Mouse (Mus musculus): ENCODE results near the gene 1700010I14Rik. TPM values are rescaled to one million over a fixed set of nuclear protein-coding genes. Genes with fewer than 3 reads are reported as not detected.

1700010I14Rik gene
- polyA plus RNA-seq, 1 experiment from 2014 or later = 2.1 TPM

DNA sequence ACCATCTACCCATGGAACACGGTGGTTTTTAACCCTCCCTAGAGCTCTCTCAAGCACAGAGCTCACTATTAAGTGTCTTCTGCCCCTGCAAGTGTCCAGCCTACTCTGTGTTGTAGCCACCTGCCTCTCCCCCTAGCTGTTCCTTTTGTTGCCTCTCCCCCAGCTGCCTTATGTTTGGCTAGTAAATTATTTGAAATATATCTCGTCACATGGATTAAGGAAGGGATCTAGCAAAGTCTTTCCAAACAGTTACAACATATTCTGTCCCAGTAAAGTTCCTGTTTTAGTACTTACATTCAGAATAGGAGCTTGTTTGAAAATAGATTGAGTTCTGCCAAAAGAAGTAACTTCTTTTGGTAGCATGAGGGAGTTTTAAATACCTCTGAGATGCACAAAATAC, 10.9 kb upstream of the 1700010I14Rik start:
- H3K9me3 ChIP-seq = no peaks in the 10 kb centered on the region
- no peaks in the 10 kb centered on the region for H3K36me3 ChIP-seq
- WGBS = 71% methylated on average over 2 of the region's 2 CpGs
- H3K4me1 ChIP-seq = no peaks in the 10 kb centered on the region
- no peak overlapping the region for H3K27ac ChIP-seq
- H3K4me3 ChIP-seq = no peak overlapping the region
- peaks cover 9% of the 10 kb centered on the region; the same call in 1 of the 2 replicates for H3K27me3 ChIP-seq (ENCODE audit: insufficient read depth, poor library complexity, severe bottlenecking)
- DNase-seq (ENCODE audit: low spot score) = no peak

DNA sequence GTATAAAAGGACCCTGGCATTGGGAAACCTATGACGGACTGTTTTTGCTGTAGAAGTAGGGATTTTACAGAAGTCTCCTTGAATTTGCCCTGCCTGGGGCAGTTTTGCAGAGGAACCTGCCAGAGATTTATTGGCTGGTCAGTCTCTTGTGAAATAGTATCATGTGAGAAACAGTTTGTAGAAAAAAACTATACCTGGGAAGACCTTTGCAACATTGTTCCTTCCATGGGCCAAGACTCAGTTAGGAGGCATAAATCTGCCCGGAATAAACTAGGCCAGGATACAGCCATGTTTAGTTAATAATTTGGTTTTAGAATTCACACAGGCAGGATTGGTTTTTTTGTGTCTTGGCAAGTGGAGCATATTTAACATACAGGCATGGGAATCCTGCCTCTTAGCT, 4.6 kb upstream of the 1700010I14Rik start:
- peaks cover 6% of the 10 kb centered on the region; the same call in 1 of the 2 replicates for H3K27me3 ChIP-seq (ENCODE audit: insufficient read depth, poor library complexity, severe bottlenecking)
- no peaks in the 10 kb centered on the region for H3K4me1 ChIP-seq
- H3K36me3 ChIP-seq = no peaks in the 10 kb centered on the region
- H3K9me3 ChIP-seq = no peaks in the 10 kb centered on the region
- H3K4me3 ChIP-seq = no peak overlapping the region
- H3K27ac ChIP-seq = no peak overlapping the region
- no peak for DNase-seq (ENCODE audit: low spot score)
- WGBS = 81% methylated on average over 2 of the region's 2 CpGs

DNA sequence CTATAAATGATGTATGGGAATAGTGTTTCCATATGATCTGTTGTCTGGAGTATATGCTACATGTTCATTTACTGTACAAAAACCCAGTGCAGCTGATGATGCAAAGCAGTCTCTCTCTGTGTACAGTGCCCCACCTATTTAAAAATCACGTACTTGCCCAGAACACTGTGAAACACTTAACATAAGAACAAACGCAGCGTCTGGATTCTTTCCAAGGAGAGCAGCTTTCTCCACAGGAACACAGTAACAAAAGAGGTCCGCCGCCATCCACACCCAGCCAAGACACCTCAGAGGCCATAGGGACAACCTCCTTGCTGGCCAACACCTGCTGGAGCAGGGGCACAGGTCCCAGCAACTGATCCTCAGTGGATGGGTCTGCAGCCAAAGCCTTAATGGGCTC, 2.4 kb upstream of the 1700010I14Rik start:
- peaks cover 6% of the 10 kb centered on the region; the same call in 1 of the 2 replicates for H3K27me3 ChIP-seq (ENCODE audit: insufficient read depth, poor library complexity, severe bottlenecking)
- no peak for DNase-seq (ENCODE audit: low spot score)
- no peak overlapping the region for H3K27ac ChIP-seq
- no peak overlapping the region for H3K4me3 ChIP-seq
- H3K9me3 ChIP-seq = no peaks in the 10 kb centered on the region
- no peaks in the 10 kb centered on the region for H3K36me3 ChIP-seq
- whole genome bisulfite sequencing = 84% methylated on average over 5 of the region's 5 CpGs
- 0 out of 2 replicates have a peak, but pooled peaks cover 6% of the 10 kb centered on the region for H3K4me1 ChIP-seq

DNA sequence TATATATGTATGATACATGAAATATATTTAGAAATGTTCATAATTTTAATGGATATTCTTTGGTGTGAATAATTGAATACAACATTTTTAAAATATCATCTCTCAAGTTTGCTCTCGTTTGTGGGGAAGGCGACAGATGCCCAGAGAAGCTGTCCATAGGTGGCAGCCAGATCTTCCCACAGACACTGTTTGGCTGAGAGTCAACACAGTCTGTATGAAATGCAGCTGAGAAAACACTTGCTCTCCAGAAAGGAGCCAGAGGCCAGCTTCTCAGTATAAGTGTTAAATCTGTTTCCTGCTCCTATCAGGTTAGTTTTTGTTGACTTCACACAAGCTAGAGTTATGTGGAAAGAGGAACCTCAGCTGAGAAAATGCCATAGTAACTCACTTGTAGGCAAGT, 1.6 kb upstream of the 1700010I14Rik start:
- Histone ChIP-seq H3K36me3 (no peaks in the 10 kb centered on the region), H3K27ac (no peak overlapping the region), H3K4me3 (no peak overlapping the region), H3K9me3 (no peaks in the 10 kb centered on the region), H3K4me1 (0 out of 2 replicates have a peak, but pooled peaks cover 6% of the 10 kb centered on the region), H3K27me3 (ENCODE audit: insufficient read depth, poor library complexity, severe bottlenecking) (peaks cover 4% of the 10 kb centered on the region; the same call in 1 of the 2 replicates)
- no peak for DNase-seq (ENCODE audit: low spot score)
- 88% methylated on average over 2 of the region's 2 CpGs for WGBS

DNA sequence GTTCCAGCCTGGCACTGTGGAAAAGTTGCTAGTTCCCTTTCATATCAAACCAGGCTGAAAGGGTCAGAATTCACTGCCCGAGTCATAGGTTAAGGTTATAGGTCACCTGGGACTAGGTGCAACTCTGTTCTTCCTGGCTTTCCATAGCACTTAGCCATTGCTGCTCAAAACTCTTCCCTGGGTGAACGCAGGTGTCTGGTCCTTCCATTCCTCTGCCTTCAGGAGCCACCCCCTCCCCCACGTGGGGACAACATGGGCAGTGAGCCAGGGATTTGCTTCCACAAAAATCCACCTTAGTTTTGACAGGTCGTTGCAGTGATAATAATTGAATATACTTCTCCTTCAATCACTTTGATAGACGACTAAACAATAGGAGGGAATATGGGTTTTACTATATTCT, 764 bp upstream of the 1700010I14Rik start:
- 0 out of 2 replicates have a peak, but pooled peaks cover 6% of the 10 kb centered on the region for H3K4me1 ChIP-seq
- H3K27me3 ChIP-seq (ENCODE audit: insufficient read depth, poor library complexity, severe bottlenecking) = no peaks in the 10 kb centered on the region
- H3K4me3 ChIP-seq = no peak overlapping the region
- WGBS = 79% methylated on average over 5 of the region's 5 CpGs
- no peak for DNase-seq (ENCODE audit: low spot score)
- 0 out of 2 replicates have a peak, but pooled peaks cover 2% of the 10 kb centered on the region for H3K36me3 ChIP-seq
- no peak overlapping the region for H3K27ac ChIP-seq
- H3K9me3 ChIP-seq = no peaks in the 10 kb centered on the region

DNA sequence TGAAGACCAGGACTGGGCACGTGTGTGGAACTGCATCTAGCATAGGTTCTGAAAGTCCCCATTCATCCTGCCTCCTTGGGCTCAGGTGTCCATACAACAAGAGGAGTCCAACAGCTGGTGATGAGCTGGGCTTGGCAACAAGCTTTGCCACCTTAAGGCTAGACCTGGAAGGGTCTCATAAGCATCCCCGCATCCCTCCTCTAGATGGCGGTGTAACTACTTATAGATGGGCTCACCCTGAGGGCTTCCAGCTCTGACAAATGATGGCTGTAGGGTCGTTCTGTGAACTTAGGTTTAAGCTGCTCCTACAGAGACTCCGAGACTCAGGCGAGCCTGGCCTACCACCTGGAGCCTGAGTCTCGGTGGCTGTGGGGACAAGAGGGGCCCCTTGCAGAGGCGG, 3.0 kb downstream of the 1700010I14Rik start:
- no peak for DNase-seq (ENCODE audit: low spot score)
- Histone ChIP-seq H3K4me1 (0 out of 2 replicates have a peak, but pooled peaks cover 6% of the 10 kb centered on the region), H3K9me3 (no peaks in the 10 kb centered on the region), H3K36me3 (0 out of 2 replicates have a peak, but pooled peaks cover 5% of the 10 kb centered on the region), H3K4me3 (no peak overlapping the region), H3K27me3 (ENCODE audit: insufficient read depth, poor library complexity, severe bottlenecking) (no peaks in the 10 kb centered on the region), H3K27ac (no peak overlapping the region)
- 30% methylated on average over 8 of the region's 8 CpGs for WGBS

DNA sequence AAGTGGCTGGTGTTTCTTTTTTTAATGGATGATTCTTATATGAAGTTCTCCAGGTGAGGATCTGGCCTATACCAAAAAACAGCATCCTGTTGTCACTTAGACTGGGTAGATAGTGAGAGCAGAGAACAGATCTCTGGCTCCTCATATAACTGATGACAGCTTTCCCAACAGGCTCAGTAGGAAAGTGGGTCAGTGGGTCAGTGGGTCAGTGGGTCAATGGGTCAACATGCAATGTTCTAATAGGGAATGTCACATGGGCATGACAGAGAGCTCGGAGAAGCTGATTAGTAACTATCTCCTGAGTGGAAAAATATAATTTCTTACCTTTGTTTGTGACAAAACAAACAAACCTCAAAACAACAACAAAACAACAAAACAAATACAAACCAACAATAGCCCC, 7.2 kb downstream of the 1700010I14Rik start:
- no peak overlapping the region for H3K4me3 ChIP-seq
- no peak for DNase-seq (ENCODE audit: low spot score)
- WGBS = 60% methylated on average over 1 of the region's 1 CpGs
- H3K9me3 ChIP-seq = no peaks in the 10 kb centered on the region
- no peak overlapping the region for H3K27ac ChIP-seq
- H3K36me3 ChIP-seq = 0 out of 2 replicates have a peak, but pooled peaks cover 9% of the 10 kb centered on the region
- no peaks in the 10 kb centered on the region for H3K27me3 ChIP-seq (ENCODE audit: insufficient read depth, poor library complexity, severe bottlenecking)
- H3K4me1 ChIP-seq = no peaks in the 10 kb centered on the region

DNA sequence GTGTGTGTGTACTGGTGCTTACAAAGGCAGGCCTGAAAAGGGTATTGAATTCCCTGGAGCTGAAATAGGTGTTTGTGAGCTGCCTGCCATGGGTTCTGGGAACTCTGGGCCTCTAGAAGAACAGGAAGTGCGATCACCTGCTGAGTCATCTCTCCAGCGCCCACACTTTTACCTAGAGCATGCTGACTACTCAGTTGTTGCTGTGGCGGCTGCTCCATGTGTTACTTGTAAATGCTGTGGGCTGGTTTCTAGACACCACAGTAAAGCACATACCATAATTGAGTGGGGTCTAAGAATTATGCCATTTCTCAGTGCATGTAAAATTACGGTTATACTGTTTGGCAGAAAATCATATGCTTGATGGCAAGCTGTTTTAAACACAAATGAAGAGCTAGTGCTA, 14.3 kb downstream of the 1700010I14Rik start:
- H3K36me3 ChIP-seq = 0 out of 2 replicates have a peak, but pooled peaks cover 5% of the 10 kb centered on the region
- H3K27me3 ChIP-seq (ENCODE audit: insufficient read depth, poor library complexity, severe bottlenecking) = no peaks in the 10 kb centered on the region
- H3K27ac ChIP-seq = no peak overlapping the region
- H3K4me1 ChIP-seq = no peaks in the 10 kb centered on the region
- 66% methylated on average over 4 of the region's 4 CpGs for WGBS
- H3K9me3 ChIP-seq = no peaks in the 10 kb centered on the region
- DNase-seq (ENCODE audit: low spot score) = no peak
- H3K4me3 ChIP-seq = no peak overlapping the region

DNA sequence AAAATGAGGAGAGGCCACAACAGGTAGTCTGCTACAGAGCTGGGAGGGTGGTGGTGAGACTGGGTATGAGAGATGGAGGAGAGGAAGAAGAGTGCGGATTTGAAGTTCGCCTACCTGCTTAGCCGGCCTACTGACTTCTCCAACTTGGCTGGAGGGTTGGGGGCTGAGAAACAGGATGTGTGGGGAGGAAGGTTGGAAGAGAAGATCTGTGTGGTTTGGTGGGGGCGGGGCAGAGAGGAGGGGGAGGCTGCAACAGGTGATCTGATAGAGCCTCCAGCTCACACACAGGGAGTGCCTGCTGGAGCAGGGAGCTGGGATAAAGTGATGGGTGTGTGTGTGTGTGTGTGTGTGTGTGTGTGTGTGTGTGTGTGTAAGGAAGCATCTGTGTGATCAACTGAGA, 16.4 kb downstream of the 1700010I14Rik start:
- H3K4me3 ChIP-seq = no peak overlapping the region
- H3K27me3 ChIP-seq (ENCODE audit: insufficient read depth, poor library complexity, severe bottlenecking) = no peaks in the 10 kb centered on the region
- 0 out of 2 replicates have a peak, but pooled peaks cover 5% of the 10 kb centered on the region for H3K36me3 ChIP-seq
- H3K9me3 ChIP-seq = no peaks in the 10 kb centered on the region
- H3K4me1 ChIP-seq = no peaks in the 10 kb centered on the region
- no peak overlapping the region for H3K27ac ChIP-seq
- no peak for DNase-seq (ENCODE audit: low spot score)
- WGBS = 74% methylated on average over 4 of the region's 4 CpGs

DNA sequence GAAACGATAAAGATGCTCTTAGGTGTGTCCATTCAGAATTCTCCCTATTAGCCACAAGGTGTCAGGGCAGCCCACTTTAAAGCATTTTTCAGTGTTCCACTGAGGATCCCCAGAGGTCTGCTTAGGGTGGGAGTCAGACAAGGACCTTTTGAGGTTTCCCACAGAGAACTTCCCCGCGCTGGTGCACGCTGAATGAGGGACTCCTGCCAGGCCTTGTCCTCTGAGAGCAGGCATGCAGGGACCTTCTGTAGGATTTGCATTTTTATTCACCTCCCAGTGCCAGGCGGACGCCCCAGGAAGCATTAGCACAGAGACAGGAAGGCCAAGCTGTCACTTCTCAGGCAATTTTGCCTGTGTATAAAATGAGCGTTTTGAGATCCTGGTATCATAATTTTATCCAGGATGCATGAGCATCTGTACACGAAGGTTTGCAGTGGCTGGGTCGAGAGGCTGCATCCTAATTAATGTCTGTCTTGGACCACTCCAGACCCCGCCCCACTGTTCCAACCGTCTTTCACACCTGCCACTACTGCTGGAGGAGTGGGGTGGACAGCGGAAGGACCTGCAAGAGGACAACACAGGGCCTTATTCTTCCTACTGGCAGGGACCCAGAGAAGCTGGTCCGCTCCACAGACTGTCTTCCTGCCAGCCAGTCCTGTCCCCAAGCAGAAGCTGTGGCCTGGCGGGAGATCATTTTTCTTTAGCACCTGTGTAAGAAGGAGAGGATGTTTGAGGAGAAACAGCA, 35.2 kb downstream of the 1700010I14Rik start:
- H3K27ac ChIP-seq = no peak overlapping the region
- no peak for DNase-seq (ENCODE audit: low spot score)
- no peaks in the 10 kb centered on the region for H3K4me1 ChIP-seq
- H3K9me3 ChIP-seq = no peaks in the 10 kb centered on the region
- H3K36me3 ChIP-seq = no peaks in the 10 kb centered on the region
- H3K27me3 ChIP-seq (ENCODE audit: insufficient read depth, poor library complexity, severe bottlenecking) = 0 out of 2 replicates have a peak, but pooled peaks cover 7% of the 10 kb centered on the region
- WGBS = 29% methylated on average over 14 of the region's 14 CpGs
- no peak overlapping the region for H3K4me3 ChIP-seq

DNA sequence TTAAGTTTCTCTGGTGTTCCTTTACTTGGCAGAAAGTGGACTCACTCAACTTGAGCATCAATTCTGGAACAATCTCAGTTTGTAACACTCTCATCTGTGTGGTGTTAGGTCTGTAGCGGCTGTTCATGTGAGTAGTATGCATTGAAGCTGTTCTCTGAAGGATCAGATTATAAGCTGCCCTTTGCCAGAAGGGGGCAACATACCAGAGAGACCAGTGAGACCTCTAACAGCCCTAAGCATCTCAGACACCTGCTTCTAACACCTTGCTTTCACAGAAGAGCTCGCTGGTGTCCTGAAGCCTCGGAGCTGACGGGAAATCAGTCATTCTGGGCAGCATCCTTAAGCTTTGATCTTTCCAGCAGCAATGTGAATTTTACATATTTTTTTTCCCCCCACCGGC, 42.0 kb downstream of the 1700010I14Rik start:
- H3K9me3 ChIP-seq = no peaks in the 10 kb centered on the region
- no peak overlapping the region for H3K27ac ChIP-seq
- H3K27me3 ChIP-seq (ENCODE audit: insufficient read depth, poor library complexity, severe bottlenecking) = 0 out of 2 replicates have a peak, but pooled peaks cover 12% of the 10 kb centered on the region
- H3K4me3 ChIP-seq = no peak overlapping the region
- no peaks in the 10 kb centered on the region for H3K36me3 ChIP-seq
- 64% methylated on average over 5 of the region's 5 CpGs for WGBS
- H3K4me1 ChIP-seq = no peaks in the 10 kb centered on the region
- no peak for DNase-seq (ENCODE audit: low spot score)

DNA sequence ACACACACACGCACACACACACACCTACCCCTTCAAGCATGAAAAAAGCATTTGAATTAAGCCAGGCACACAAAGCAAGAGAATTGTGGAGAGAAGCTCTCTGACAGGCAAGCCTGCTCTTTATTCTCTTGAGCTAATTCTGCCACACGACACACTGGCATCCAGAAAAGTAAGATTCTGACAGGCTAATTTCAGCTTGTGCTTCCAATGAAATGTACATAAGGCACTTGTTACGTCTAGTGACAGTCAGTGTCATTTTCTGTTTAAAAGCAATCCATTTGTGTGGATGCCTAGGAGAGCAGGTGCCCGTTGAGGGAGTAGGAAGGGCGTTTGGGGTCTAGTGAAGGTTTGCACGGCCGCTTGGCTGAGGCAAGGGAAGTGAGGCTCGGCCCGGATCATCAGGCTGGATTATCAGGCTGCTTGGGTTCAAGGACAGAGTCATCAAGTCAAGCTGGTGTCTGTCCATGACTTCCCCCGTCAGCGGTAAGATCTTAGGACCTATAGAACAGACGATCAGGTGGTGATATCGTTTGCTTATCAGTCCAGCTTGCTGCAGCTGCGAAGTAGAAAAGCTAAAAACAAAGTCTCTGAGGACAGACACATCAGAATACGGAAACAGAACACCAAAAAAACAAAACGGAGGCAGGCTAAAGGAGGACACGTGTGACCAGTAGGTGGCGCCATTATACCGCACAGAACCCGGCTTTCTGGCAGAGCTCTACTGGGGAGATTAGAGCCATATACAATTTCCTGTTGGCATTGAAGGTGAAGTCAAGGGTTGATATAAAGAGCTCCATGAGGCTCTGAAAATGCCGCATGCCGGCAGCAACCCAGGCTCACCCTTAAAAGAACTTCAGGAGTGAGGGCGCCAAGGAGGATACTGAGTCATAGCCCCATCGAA, 43.4 kb downstream of the 1700010I14Rik start:
- H3K4me1 ChIP-seq = no peaks in the 10 kb centered on the region
- H3K27me3 ChIP-seq (ENCODE audit: insufficient read depth, poor library complexity, severe bottlenecking) = 0 out of 2 replicates have a peak, but pooled peaks cover 7% of the 10 kb centered on the region
- H3K36me3 ChIP-seq = no peaks in the 10 kb centered on the region
- 0 out of 2 replicates have a peak overlapping the region, but pooled peaks have one; percentile 29 for H3K4me3 ChIP-seq
- no peaks in the 10 kb centered on the region for H3K9me3 ChIP-seq
- peak; percentile 80 for DNase-seq (ENCODE audit: low spot score)
- WGBS = 18% methylated on average over 24 of the region's 24 CpGs
- H3K27ac ChIP-seq = no peak overlapping the region
